Mouse (Mus musculus): ENCODE measurements at regions not wholly inside any gene's neighbourhood (a gene's known extent, or its start where the extent isn't known, plus 50 kb on each side); places are given as distances from the start of the nearest gene placed in this dataset.

DNA sequence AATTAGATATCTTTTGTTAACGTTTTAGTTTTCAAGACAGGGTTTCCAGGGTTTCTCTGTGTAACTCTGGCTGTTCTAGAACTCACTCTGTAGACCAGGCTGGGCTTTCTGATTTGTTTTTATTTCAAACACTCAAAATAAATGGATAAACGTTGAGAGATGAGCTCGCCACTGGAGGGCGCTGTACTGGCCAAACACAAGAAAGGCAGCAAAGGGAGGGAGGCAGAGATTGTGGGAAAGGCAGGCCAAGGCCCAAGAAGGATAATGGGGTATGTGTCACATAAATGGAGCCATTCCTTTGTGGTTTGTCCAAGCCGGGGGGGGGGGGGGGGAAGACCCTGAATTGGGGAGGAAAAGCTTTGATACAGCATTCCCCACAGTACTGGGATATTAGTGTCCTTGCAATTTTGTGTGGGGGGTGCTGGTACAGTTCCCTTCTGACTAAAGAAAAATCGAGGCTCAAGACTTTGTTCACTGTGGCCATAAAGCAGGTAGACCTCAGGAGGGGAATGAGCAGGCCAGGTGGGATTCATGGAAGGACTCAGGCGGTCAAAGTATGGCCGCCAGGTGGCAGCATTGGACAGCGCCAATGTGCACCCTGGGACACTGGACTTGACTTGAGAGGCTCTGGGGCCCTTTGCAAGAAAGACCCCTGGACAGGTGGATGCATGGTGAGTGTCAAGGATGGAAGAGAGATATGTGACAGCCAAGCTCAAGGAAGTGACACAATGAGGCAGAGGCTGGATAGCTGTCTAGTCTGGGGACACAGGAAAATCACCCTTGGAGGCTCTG is 69.7 kb upstream of the Col1a1 start:
- TF ChIP-seq CTCF (IDR thresholded peaks at IDR 0.05 in 2 of 3, conservative IDR thresholded peaks at IDR 0.05 in 1 of 3; ENCODE audit: control insufficient read depth in 1 of 3, insufficient read depth in 1 of 3, low read depth in 2 of 3, low read length in 3 of 3, poor library complexity in 1 of 3, severe bottlenecking in 1 of 3) (peak; percentile 75 to 96 (median 94)), USF1 (IDR thresholded peaks at IDR 0.05; ENCODE audit: low read depth, low read length) (no peak), POLR2A (IDR thresholded peaks at IDR 0.05; ENCODE audit: control insufficient read depth in 1 of 2, insufficient read depth in 1 of 2, low read depth in 1 of 2, low read length in 2 of 2, poor library complexity in 1 of 2) (no peak), GATA1 (IDR thresholded peaks at IDR 0.05; ENCODE audit: low read depth, low read length) (no peak), JUND (IDR thresholded peaks at IDR 0.05; ENCODE audit: low read depth, low read length) (no peak), POLR2AphosphoS5 (IDR thresholded peaks at IDR 0.05; ENCODE audit: borderline replicate concordance, low read depth, low read length) (no peak), ZKSCAN1 (IDR thresholded peaks at IDR 0.05; ENCODE audit: low read depth, low read length) (no peak), EP300 (IDR thresholded peaks at IDR 0.05; ENCODE audit: low read depth in 1 of 2, low read length in 2 of 2) (no peak), HCFC1 (IDR thresholded peaks at IDR 0.05; ENCODE audit: low read depth, low read length) (no peak), ZMIZ1 (IDR thresholded peaks at IDR 0.05; ENCODE audit: low read depth, low read length) (no peak), BHLHE40 (IDR thresholded peaks at IDR 0.05; ENCODE audit: borderline replicate concordance, low read depth, low read length) (no peak)
